Mouse (Mus musculus) midbrain, embryonic 15.5 days (tissue): ENCODE results near the gene Rere. TPM values are rescaled to one million over a fixed set of nuclear protein-coding genes. Genes with fewer than 3 reads are reported as not detected.
A peak's percentile ranks its signal among the peaks of the same experiment; 100 is the strongest.

Experiments used
- ATAC-seq: fragments of 200-750 bp; cut with Nextera tagmentation; replicated peaks from 2 replicates; pipeline ENCODE4 v1.8.0; 2017; ENCODE audit warnings: moderate TSS enrichment
- H3K27ac ChIP-seq: fragments of 300-500 bp; sonication (generic); 2 replicates; pipeline ENCODE4 v1.5.1; 2015; ENCODE audit warnings: mild to moderate bottlenecking, inconsistent platforms
- H3K27me3 ChIP-seq: fragments of 300-500 bp; sonication (generic); replicated peaks from 2 replicates; pipeline ENCODE4 v1.6.1; 2015; ENCODE audit warnings: inconsistent platforms
- H3K36me3 ChIP-seq: fragments of 300-500 bp; sonication (generic); replicated peaks from 2 replicates; pipeline ENCODE4 v1.6.1; 2015; ENCODE audit warnings: inconsistent platforms
- H3K4me1 ChIP-seq: fragments of 300-500 bp; sonication (generic); 2 replicates; pipeline ENCODE4 v1.6.1; 2015; ENCODE audit warnings: inconsistent platforms
- H3K4me2 ChIP-seq: fragments of 300-500 bp; sonication (generic); 2 replicates; pipeline ENCODE4 v1.6.1; 2015; ENCODE audit warnings: inconsistent platforms, mild to moderate bottlenecking, moderate library complexity
- H3K4me3 ChIP-seq: fragments of 300-500 bp; sonication (generic); 2 replicates; pipeline ENCODE4 v1.5.1; 2015; ENCODE audit warnings: mild to moderate bottlenecking, inconsistent platforms
- H3K9ac ChIP-seq: fragments of 300-500 bp; sonication (generic); 2 replicates; pipeline ENCODE4 v1.6.1; 2015; ENCODE audit warnings: mild to moderate bottlenecking, inconsistent platforms
- H3K9me3 ChIP-seq: fragments of 300-500 bp; sonication (generic); 2 replicates; pipeline ENCODE4 v1.6.1; 2016; ENCODE audit warnings: inconsistent platforms
- WGBS: fragments of 180-500 bp; shearing (Covaris S2); methylation state at CpG from one replicate; pipeline ENCODE4 v1.1.7; 2015; ENCODE audit warnings: mixed read lengths; 5-methylcytosine and 5-hydroxymethylcytosine counted together
- polyA plus RNA-seq: library from polyadenylated mRNA; unstranded; fragments of >200 nt; fragmentation: Nextera tagmentation; extraction: Ambion mirVana; gene quantifications from 2 replicates; pipeline ENCODE4 v1.2.1, GENCODE M21; 2015

The Rere gene
- polyA plus RNA-seq, 1 experiment from 2014 or later = 37.4 TPM

DNA sequence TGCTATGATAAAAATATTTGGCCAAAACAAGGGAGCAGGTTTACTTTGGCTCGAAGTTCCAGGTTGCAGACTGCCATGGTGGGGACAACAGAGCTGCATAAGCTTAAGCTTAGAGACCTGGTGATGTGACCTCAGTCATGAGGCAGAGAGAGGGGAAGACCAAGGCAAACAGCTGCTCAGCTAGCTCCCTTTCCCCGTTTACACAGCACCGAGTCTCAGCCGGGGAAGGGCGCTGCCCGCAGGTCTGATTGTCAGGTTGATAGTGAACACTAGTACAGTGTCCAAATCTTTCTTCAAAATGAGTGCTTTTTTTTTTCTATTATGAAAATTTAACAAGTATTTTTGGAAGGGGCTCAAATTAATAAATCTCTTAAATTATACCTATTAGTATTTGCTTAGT is 97.9 kb downstream of the Rere start:
- Histone ChIP-seq H3K9me3 (no peaks in the 10 kb centered on the region), H3K9ac (no peak overlapping the region), H3K4me2 (no peak overlapping the region), H3K36me3 (no peaks in the 10 kb centered on the region), H3K27me3 (no peaks in the 10 kb centered on the region), H3K4me3 (no peak overlapping the region), H3K4me1 (peaks cover 36% of the 10 kb centered on the region), H3K27ac (no peak overlapping the region)
- ATAC-seq = no peak
- 69% methylated on average over 6 of the region's 6 CpGs for WGBS

DNA sequence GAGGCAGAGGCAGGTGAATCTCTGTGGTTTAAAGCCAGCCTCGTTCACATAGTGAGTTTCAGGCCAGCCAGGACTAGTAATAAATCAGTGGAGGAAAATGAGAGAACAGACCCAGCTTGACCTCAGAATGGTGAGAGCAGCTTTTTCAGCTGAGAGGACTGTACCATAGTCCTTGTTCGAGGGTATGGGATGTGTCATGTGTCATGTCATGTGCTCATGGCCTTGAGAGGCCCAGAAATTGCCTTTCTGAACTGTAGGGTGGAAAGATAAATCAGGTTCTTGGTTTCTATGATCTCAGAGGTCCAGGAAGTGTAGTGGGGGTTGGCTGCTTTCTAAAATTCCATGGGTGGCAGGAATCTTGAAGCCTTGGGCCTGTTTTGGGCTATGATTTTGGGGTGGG is 98.3 kb downstream of the Rere start:
- Histone ChIP-seq H3K4me3 (no peak overlapping the region), H3K36me3 (no peaks in the 10 kb centered on the region), H3K9ac (no peak overlapping the region), H3K27me3 (no peaks in the 10 kb centered on the region), H3K9me3 (no peaks in the 10 kb centered on the region), H3K4me1 (peaks cover 36% of the 10 kb centered on the region), H3K27ac (no peak overlapping the region), H3K4me2 (no peak overlapping the region)
- ATAC-seq = no peak
- 71% methylated on average over 2 of the region's 2 CpGs for WGBS

DNA sequence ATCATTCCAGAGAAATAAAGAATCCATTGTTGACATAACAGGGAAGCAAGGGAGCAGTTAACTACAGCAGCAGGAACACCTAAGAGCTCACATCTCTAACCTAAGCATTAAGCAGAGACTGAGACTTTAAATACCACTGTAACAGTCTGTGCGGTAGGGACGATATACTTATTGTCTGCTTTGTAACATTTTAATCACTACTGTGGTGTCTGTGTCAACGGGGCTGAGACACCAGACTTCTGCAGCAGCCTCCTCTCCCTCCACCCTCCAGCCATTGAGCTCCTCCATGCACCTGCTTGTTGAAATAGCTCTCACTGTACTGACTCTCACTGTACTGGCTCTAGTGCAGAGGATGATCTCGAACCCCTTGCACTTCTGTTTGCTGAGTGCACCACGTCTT is 98.8 kb downstream of the Rere start:
- no peak for ATAC-seq
- Histone ChIP-seq H3K4me2 (no peak overlapping the region), H3K27ac (no peak overlapping the region), H3K36me3 (no peaks in the 10 kb centered on the region), H3K4me3 (no peak overlapping the region), H3K9ac (no peak overlapping the region), H3K9me3 (no peaks in the 10 kb centered on the region), H3K27me3 (no peaks in the 10 kb centered on the region), H3K4me1 (peaks cover 33% of the 10 kb centered on the region)
- WGBS = 57% methylated on average over 5 of the region's 5 CpGs

DNA sequence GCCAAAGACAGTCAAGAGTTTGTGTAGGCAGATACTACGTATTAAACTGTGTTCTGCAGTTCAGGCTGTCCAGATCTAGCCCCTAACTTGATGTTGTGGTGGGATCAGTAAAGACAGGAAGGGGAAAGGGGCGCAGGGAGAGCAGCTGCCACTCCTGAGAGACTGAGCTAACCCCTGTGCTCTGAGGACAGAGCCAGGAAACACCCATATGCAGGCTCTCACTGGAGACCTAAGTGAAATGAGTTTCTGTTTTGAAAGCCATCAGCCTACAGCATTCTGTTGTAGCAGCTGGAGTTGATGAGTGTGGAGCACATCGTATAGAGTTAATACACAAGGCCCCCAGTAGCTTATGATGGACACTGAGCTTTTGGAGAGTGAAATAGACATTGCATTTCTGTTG is 101.1 kb downstream of the Rere start:
- peaks cover 29% of the 10 kb centered on the region for H3K4me1 ChIP-seq
- H3K27me3 ChIP-seq = no peaks in the 10 kb centered on the region
- no peak for ATAC-seq
- no peak overlapping the region for H3K27ac ChIP-seq
- H3K4me3 ChIP-seq = no peak overlapping the region
- 85% methylated on average over 3 of the region's 3 CpGs for WGBS
- H3K9me3 ChIP-seq = no peaks in the 10 kb centered on the region
- H3K36me3 ChIP-seq = no peaks in the 10 kb centered on the region
- H3K9ac ChIP-seq = no peak overlapping the region
- no peak overlapping the region for H3K4me2 ChIP-seq

DNA sequence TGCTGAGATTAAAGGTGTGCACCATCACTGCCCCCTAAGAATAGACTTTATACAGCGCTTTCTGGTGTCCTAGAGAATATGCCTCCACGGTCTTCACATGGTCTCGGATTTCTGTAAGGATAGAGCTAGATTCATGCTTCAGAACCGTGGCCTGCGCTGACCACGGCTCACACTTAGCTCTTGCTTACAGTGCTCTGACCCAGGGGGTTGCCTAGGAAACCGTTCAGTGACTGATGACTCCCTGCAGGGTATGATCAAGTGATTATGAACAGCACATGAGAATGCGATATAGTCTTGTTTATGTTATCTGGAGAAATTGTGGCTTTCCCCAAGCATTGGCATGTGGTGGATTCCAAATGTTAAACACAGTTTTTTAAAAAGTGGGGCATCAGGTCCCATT is 103.0 kb downstream of the Rere start:
- WGBS = 45% methylated on average over 8 of the region's 8 CpGs
- no peak overlapping the region for H3K9ac ChIP-seq
- no peak overlapping the region for H3K27ac ChIP-seq
- H3K4me2 ChIP-seq = no peak overlapping the region
- H3K36me3 ChIP-seq = no peaks in the 10 kb centered on the region
- H3K4me3 ChIP-seq = no peak overlapping the region
- H3K9me3 ChIP-seq = no peaks in the 10 kb centered on the region
- H3K27me3 ChIP-seq = no peaks in the 10 kb centered on the region
- ATAC-seq = no peak
- peaks cover 25% of the 10 kb centered on the region for H3K4me1 ChIP-seq

DNA sequence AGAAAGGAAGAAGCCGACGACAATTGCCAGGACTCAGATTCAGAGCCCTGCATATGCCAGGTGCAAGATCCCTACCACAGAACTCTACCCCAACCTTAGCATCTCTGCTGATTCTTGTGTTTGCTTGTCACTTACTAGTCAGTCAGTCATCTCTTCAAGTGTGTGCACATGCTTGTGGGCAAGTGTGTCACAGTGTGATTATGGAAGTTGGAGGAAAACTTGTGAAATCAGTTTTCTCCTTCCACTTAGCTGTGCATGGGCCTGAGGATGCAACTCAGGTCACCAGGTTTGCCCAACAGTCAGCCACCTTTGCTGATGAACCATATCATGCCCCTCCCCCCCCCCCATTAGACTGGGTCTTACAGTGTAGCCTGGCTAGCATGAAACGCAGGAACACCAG is 103.5 kb downstream of the Rere start:
- H3K4me2 ChIP-seq = no peak overlapping the region
- peaks cover 29% of the 10 kb centered on the region for H3K4me1 ChIP-seq
- H3K36me3 ChIP-seq = no peaks in the 10 kb centered on the region
- H3K27me3 ChIP-seq = no peaks in the 10 kb centered on the region
- ATAC-seq = no peak
- no peak overlapping the region for H3K4me3 ChIP-seq
- WGBS = 71% methylated on average over 3 of the region's 3 CpGs
- H3K27ac ChIP-seq = no peak overlapping the region
- no peak overlapping the region for H3K9ac ChIP-seq
- no peaks in the 10 kb centered on the region for H3K9me3 ChIP-seq

DNA sequence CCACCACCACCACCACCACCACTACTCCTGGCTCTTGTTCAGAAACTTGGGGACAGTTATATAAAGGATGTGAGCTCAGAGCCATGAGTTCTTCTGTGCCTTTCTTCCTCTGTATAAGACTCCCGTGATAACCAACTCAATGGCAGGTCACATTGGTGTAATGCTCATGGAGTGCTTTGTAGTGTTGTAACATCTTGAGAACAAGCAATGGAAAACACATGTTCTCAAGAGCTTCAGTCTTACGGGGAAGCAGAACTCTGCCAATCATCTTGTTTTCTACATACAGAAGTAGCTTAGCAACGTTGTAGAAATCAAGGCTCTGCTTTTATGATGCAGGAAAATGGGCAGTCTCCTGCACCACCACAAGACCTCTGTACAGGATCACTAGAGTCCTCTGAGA is 107.1 kb downstream of the Rere start:
- WGBS = 87% methylated on average over 3 of the region's 3 CpGs
- Histone ChIP-seq H3K4me3 (no peak overlapping the region), H3K4me2 (no peak overlapping the region), H3K27ac (no peak overlapping the region), H3K9ac (no peak overlapping the region), H3K27me3 (no peaks in the 10 kb centered on the region), H3K4me1 (peaks cover 35% of the 10 kb centered on the region), H3K9me3 (no peaks in the 10 kb centered on the region), H3K36me3 (no peaks in the 10 kb centered on the region)
- no peak for ATAC-seq

DNA sequence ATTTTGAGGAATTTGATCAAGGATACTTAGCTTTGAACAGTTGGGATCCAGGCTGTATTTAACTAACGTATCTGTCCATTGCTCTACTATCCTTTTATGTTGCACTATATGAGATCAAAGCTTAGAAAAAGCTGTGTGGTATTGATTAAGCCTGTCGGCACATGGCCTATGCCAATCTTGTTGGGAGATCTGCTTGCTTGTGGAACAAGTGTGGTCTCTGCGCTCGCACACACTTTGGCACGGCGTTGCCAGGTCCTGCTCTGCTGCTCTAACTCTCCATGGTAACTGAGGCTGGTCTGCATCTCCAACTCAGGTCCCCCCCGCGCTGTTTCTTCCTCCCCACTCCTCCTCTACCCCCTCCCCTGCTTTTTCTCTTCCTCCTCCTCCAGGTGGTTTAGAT is 112.2 kb downstream of the Rere start:
- no peak overlapping the region for H3K4me2 ChIP-seq
- no peak overlapping the region for H3K9ac ChIP-seq
- no peaks in the 10 kb centered on the region for H3K9me3 ChIP-seq
- WGBS = 43% methylated on average over 8 of the region's 8 CpGs
- H3K36me3 ChIP-seq = no peaks in the 10 kb centered on the region
- H3K4me3 ChIP-seq = no peak overlapping the region
- H3K4me1 ChIP-seq = peaks cover 72% of the 10 kb centered on the region
- no peaks in the 10 kb centered on the region for H3K27me3 ChIP-seq
- H3K27ac ChIP-seq = no peak overlapping the region
- ATAC-seq = peak; percentile 37; the same call in 1 of the 2 replicates

DNA sequence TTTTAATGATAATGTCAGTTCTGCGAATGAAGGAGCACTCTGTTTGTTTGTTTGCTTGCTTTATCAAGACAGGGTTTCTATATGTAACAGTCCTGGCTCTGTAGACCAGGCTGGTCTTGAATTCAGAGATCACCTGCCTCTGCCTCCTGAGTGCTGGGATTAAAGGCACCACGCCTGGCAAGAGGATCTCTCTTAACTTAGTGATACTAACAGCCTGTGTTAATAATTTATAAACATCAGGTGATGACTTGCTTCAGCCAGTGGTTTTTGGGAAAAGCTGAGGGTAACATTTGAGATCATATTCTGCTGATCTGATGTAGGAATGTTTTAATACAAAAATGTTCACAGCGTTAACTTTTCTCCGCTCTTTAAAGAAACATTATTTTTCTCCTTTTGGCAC is 112.6 kb downstream of the Rere start:
- no peak for ATAC-seq
- no peak overlapping the region for H3K4me3 ChIP-seq
- H3K4me1 ChIP-seq = peaks cover 72% of the 10 kb centered on the region
- H3K4me2 ChIP-seq = no peak overlapping the region
- no peaks in the 10 kb centered on the region for H3K27me3 ChIP-seq
- no peaks in the 10 kb centered on the region for H3K36me3 ChIP-seq
- no peak overlapping the region for H3K9ac ChIP-seq
- H3K9me3 ChIP-seq = no peaks in the 10 kb centered on the region
- WGBS = 77% methylated on average over 4 of the region's 4 CpGs
- no peak overlapping the region for H3K27ac ChIP-seq

DNA sequence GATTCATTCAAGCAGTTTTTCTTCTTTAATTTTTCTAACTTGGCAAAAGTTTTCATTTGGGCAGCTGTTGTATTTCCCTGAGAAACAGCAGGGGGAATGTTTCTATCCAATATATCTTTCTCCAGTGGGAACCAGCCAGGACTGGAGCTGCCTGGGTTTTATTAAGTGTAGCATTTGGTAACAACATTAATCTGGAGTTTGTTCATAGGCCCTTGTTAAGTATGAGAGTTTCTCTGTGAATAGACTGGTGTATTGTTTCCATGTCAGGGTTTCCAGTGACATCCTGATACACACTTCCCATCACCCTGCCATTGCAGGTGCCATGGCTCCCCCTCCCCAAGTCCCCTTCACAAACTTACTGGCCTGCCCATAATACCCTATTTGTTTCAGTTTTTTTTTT is 114.9 kb downstream of the Rere start:
- peaks cover 76% of the 10 kb centered on the region for H3K4me1 ChIP-seq
- ATAC-seq = no peak
- H3K4me2 ChIP-seq = no peak overlapping the region
- H3K9ac ChIP-seq = no peak overlapping the region
- no peaks in the 10 kb centered on the region for H3K9me3 ChIP-seq
- H3K4me3 ChIP-seq = no peak overlapping the region
- no peaks in the 10 kb centered on the region for H3K27me3 ChIP-seq
- H3K36me3 ChIP-seq = no peaks in the 10 kb centered on the region
- peak overlapping the region; percentile 73 for H3K27ac ChIP-seq

DNA sequence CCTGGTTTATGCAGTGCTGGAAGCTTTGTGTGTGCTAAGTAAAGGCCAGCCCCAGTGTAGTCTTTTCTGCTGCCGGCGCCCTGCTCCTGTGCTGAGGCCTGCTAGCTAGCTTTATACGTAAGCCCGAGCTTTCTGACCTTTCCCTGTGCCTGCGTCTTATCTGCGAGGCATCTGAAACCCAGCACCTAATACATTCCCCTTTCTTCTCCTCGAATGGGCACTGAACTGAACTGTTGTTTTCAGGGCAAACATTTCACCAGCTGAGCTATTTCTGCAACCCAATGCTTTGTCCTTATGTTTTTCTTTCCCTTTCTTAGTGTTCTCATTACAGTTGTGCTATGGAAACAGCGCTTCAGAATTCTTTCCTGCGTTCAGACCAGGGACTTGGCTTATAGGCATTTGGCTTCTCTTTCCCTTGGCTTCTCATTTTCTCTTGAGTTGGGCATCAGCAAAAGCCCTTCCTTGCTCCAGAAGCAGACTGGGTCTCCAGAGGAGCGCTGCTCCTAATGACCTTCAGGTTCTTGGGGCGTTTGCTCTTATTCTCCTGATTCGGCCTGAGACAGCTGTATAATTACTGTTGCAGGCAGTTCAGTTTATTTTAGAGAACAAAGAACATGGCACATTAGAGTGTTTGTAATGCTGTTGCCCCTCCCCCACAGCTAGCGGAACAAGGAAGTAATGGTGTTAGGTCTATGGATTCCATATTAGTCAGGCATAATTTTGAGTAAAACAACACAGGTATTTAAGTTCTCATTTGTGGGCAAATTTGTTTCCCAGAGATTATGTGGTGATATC is 115.6 kb downstream of the Rere start:
- H3K27ac ChIP-seq = peak overlapping the region; percentile 73
- no peak overlapping the region for H3K9ac ChIP-seq
- H3K4me3 ChIP-seq = no peak overlapping the region
- no peaks in the 10 kb centered on the region for H3K9me3 ChIP-seq
- ATAC-seq = peak; percentile 60; the same call in 1 of the 2 replicates
- 16% methylated on average over 13 of the region's 13 CpGs for WGBS
- H3K27me3 ChIP-seq = no peaks in the 10 kb centered on the region
- peaks cover 83% of the 10 kb centered on the region for H3K4me1 ChIP-seq
- no peak overlapping the region; the same call in 1 of the 2 replicates for H3K4me2 ChIP-seq
- no peaks in the 10 kb centered on the region for H3K36me3 ChIP-seq

DNA sequence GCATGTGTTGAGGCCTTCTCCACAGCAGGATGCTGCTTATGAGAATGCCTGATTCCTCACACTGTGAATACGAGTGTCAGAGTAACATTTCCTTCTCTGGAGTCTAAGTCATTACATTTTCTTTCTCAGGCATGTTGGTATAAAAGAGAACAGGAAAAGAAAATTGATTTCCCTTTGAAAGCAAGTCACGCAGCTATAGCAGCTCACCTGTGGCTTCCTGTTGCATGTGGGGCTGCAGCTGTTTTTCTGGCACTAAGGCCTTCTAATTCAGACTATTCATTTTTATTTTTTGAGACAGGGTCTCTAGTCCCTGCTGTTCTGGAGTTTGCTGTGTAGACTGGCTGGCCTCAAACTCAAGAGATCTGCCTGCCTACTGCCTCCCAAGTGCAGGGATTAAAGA is 117.6 kb downstream of the Rere start:
- WGBS = 33% methylated on average over 2 of the region's 2 CpGs

DNA sequence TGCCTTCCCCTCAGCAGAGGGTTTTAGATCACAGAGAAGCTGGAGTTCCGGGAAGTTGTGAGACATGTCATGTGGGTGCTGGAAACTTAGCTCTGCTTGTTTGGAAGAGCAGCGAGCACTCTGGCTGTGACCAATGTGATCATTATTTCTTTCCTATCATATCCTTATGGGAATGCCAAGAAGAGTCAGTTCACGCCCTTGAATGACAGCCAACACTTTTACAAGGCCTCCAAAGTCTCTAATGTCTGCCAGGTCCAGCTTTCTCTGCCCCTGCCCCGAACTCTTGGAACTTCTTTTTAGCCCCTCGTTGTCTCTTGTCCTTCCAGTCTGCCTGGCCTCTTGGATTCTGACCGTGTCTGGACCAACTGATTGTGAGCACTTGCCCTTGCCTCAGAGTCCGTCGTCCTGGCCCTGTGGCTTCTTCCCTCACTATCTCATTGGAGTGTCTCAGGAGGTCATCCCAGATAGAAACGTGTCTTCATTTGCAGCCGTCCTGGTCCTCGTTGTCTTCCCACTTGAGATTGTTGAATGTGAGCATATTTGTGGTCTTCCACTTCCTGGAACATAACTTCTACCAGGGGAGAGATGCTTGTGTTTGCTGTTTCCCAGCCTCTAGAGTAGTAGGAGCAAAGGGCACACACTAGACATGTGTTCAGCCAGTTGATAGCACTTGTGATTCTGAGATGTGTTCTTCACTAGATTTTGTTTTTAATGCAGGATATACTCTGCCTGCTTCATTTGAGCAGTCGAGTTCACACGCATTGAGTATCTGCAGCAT is 120.6 kb downstream of the Rere start:
- WGBS = 67% methylated on average over 13 of the region's 13 CpGs
- H3K27me3 ChIP-seq = no peaks in the 10 kb centered on the region
- H3K36me3 ChIP-seq = no peaks in the 10 kb centered on the region
- H3K4me2 ChIP-seq = no peak overlapping the region
- ATAC-seq = no peak
- peak overlapping the region; percentile 43 for H3K27ac ChIP-seq
- no peak overlapping the region for H3K4me3 ChIP-seq
- H3K9ac ChIP-seq = no peak overlapping the region
- peaks cover 81% of the 10 kb centered on the region for H3K4me1 ChIP-seq
- H3K9me3 ChIP-seq = no peaks in the 10 kb centered on the region

More for the DNA sequence above, 117.6 kb downstream of the Rere start:
- no peak overlapping the region; the same call in 1 of the 2 replicates for H3K27ac ChIP-seq
- ATAC-seq = no peak
- H3K4me1 ChIP-seq = peaks cover 83% of the 10 kb centered on the region
- no peak overlapping the region for H3K4me2 ChIP-seq
- no peaks in the 10 kb centered on the region for H3K27me3 ChIP-seq
- H3K36me3 ChIP-seq = no peaks in the 10 kb centered on the region
- no peak overlapping the region for H3K4me3 ChIP-seq
- H3K9me3 ChIP-seq = no peaks in the 10 kb centered on the region
- no peak overlapping the region for H3K9ac ChIP-seq
